Comparison of ENCODE assay signal across 13 mouse cellular contexts in genomic region chr2:75988378-75988777, GRCm38 (mm10). TPM values are rescaled to one million over a fixed set of nuclear protein-coding genes. Genes with fewer than 3 reads are reported as not detected.
DNase-seq lines count a peak whose midpoint lies in the region; ATAC-seq and TF ChIP-seq lines count a peak whose summit lies in the region.
"Had no signal": no experiment of that assay in that cellular context is flagged by ENCODE, and none has a peak within 500 bp of the region (broad histone marks: within the 10 kb centered on the region; RNA-seq: fewer than 3 reads in every experiment).

No protein-coding gene starts in this region.

- no peak overlapping the region for H3K4me3 ChIP-seq in heart, embryonic 10.5 days
- no peak overlapping the region for H3K4me3 ChIP-seq in embryonic facial prominence, embryonic 13.5 days
- H3K4me3 ChIP-seq in limb, embryonic 10.5 days = no peak overlapping the region
- no peak overlapping the region for H3K4me3 ChIP-seq in neural tube, embryonic 12.5 days
- H3K4me3 ChIP-seq in lung, adult 2 months (replicated peaks; ENCODE audit: extremely low read depth, low read depth, low read length) = no peak overlapping the region
- H3K4me3 ChIP-seq in liver, postnatal 0 days (ENCODE audit: low read depth, low read length) = no peak overlapping the region

- H3K4me2 ChIP-seq in embryonic facial prominence, embryonic 13.5 days = 0 out of 2 replicates have a peak overlapping the region, but pooled peaks have one; percentile 27
- H3K4me2 ChIP-seq in neural tube, embryonic 12.5 days (replicated peaks) = peak overlapping the region; percentile 46
- H3K4me2 ChIP-seq in liver, postnatal 0 days (ENCODE audit: low read depth, low read length) = no peak overlapping the region

- no peaks in the 10 kb centered on the region for H3K9me3 ChIP-seq in heart, embryonic 10.5 days
- no peaks in the 10 kb centered on the region for H3K9me3 ChIP-seq in embryonic facial prominence, embryonic 13.5 days
- no peaks in the 10 kb centered on the region for H3K9me3 ChIP-seq in limb, embryonic 10.5 days (replicated peaks)
- no peaks in the 10 kb centered on the region for H3K9me3 ChIP-seq in neural tube, embryonic 12.5 days
- H3K9me3 ChIP-seq in liver, postnatal 0 days (ENCODE audit: low read length) = no peaks in the 10 kb centered on the region

- H3K27me3 ChIP-seq in heart, embryonic 10.5 days (ENCODE audit: insufficient read depth, poor library complexity, severe bottlenecking) = no peaks in the 10 kb centered on the region
- H3K27me3 ChIP-seq in embryonic facial prominence, embryonic 13.5 days = no peaks in the 10 kb centered on the region
- no peaks in the 10 kb centered on the region for H3K27me3 ChIP-seq in limb, embryonic 10.5 days (ENCODE audit: low read depth, poor library complexity, severe bottlenecking)
- H3K27me3 ChIP-seq in neural tube, embryonic 12.5 days (replicated peaks) = no peaks in the 10 kb centered on the region
- H3K27me3 ChIP-seq in liver, postnatal 0 days (ENCODE audit: insufficient read depth, low read length) = no peaks in the 10 kb centered on the region

- no peak for TF ChIP-seq EP300 in liver, postnatal 0 days (IDR thresholded peaks at IDR 0.05; ENCODE audit: low read depth)

- H3K36me3 ChIP-seq in heart, embryonic 10.5 days = no peaks in the 10 kb centered on the region
- H3K36me3 ChIP-seq in embryonic facial prominence, embryonic 13.5 days = no peaks in the 10 kb centered on the region
- no peaks in the 10 kb centered on the region for H3K36me3 ChIP-seq in limb, embryonic 10.5 days
- no peaks in the 10 kb centered on the region for H3K36me3 ChIP-seq in neural tube, embryonic 12.5 days
- H3K36me3 ChIP-seq in liver, postnatal 0 days (replicated peaks; ENCODE audit: insufficient read depth, low read length) = no peaks in the 10 kb centered on the region

- no peak for DNase-seq in heart, embryonic 10.5 days (ENCODE audit: low spot score)
- DNase-seq in heart, postnatal 25 days (ENCODE audit: low spot score) = no peak
- DNase-seq in limb, embryonic 10.5 days (ENCODE audit: low spot score) = no peak
- no peak for DNase-seq in adrenal gland, postnatal 14 days
- no peak for DNase-seq in lung, adult 2 months
- DNase-seq in liver, postnatal 0 days = no peak
- DNase-seq: cerebellum, adult 9-11 months; heart, adult 18-20 months; liver; lung, postnatal 36 days; thymus, postnatal 25 days had no signal

- no peak for TF ChIP-seq CTCF in lung, adult 2 months (IDR thresholded peaks at IDR 0.05; ENCODE audit: insufficient read depth, low read length)
- no peak for TF ChIP-seq CTCF in liver, postnatal 0 days (IDR thresholded peaks at IDR 0.05; ENCODE audit: low read depth)

- 60% methylated on average over 4 of the region's 4 CpGs for WGBS in heart, embryonic 10.5 days
- 50% methylated on average over 4 of the region's 4 CpGs for WGBS in embryonic facial prominence, embryonic 13.5 days
- WGBS in limb, embryonic 10.5 days = 39% methylated on average over 4 of the region's 4 CpGs
- 6% methylated on average over 4 of the region's 4 CpGs for WGBS in neural tube, embryonic 12.5 days
- WGBS in lung, adult 2 months = 49% methylated on average over 4 of the region's 4 CpGs
- 56% methylated on average over 4 of the region's 4 CpGs for WGBS in liver, postnatal 0 days (ENCODE audit: insufficient replicate concordance)

- H3K4me1 ChIP-seq in heart, embryonic 10.5 days = peaks cover 30% of the 10 kb centered on the region
- H3K4me1 ChIP-seq in embryonic facial prominence, embryonic 13.5 days = peaks cover 39% of the 10 kb centered on the region
- H3K4me1 ChIP-seq in limb, embryonic 10.5 days = peaks cover 78% of the 10 kb centered on the region
- H3K4me1 ChIP-seq in neural tube, embryonic 12.5 days = peaks cover 30% of the 10 kb centered on the region
- peaks cover 3% of the 10 kb centered on the region; the same call in 1 of the 2 replicates for H3K4me1 ChIP-seq in lung, adult 2 months (ENCODE audit: control insufficient read depth, insufficient read depth, low read length)
- H3K4me1 ChIP-seq in liver, postnatal 0 days (ENCODE audit: insufficient read depth) = no peaks in the 10 kb centered on the region

- ATAC-seq in embryonic facial prominence, embryonic 13.5 days (ENCODE audit: insufficient number of reproducible peaks, insufficient read depth, low FRiP score, low TSS enrichment, low read depth) = no peak
- peak; percentile 80 for ATAC-seq in neural tube, embryonic 12.5 days (ENCODE audit: low FRiP score, low read depth)
- no peak for ATAC-seq in liver, postnatal 0 days

- intact Hi-C loops in heart, postnatal 25 days (cut with DNase I) = no loop called here

- H3K9ac ChIP-seq in embryonic facial prominence, embryonic 13.5 days = no peak overlapping the region
- H3K9ac ChIP-seq in neural tube, embryonic 12.5 days = 0 out of 2 replicates have a peak overlapping the region, but pooled peaks have one; percentile 38
- no peak overlapping the region for H3K9ac ChIP-seq in liver, postnatal 0 days (replicated peaks)

- H3K27ac ChIP-seq in heart, embryonic 10.5 days = peak overlapping the region; percentile 53
- H3K27ac ChIP-seq in embryonic facial prominence, embryonic 13.5 days = peak overlapping the region; percentile 55; the same call in 1 of the 2 replicates
- peak overlapping the region; percentile 76 for H3K27ac ChIP-seq in limb, embryonic 10.5 days
- H3K27ac ChIP-seq in neural tube, embryonic 12.5 days = peak overlapping the region; percentile 83
- no peak overlapping the region for H3K27ac ChIP-seq in liver, postnatal 0 days (ENCODE audit: low read depth)

- no peak for TF ChIP-seq POLR2A in lung, adult 2 months (IDR thresholded peaks at IDR 0.05; ENCODE audit: borderline replicate concordance, extremely low read depth, low read depth, low read length)

RNA-seq across cellular contexts. Expression of gene Ttc30a1, which starts 6.6 kb away (rescaled TPM):
- polyA plus RNA-seq in heart, embryonic 10.5 days (2016; fragmentation: Nextera tagmentation; extraction: Ambion mirVana) = 7.0 and 7.4 TPM in 2 replicates
- total RNA-seq in heart, postnatal 25 days (2021) = 1 to 10 TPM; 3.0 to 3.2 TPM
- polyA plus RNA-seq in embryonic facial prominence, embryonic 13.5 days (2015; fragmentation: Nextera tagmentation; extraction: Ambion mirVana) = 8.3 and 8.4 TPM in 2 replicates
- 10.1 and 10.2 TPM in 2 replicates for polyA plus RNA-seq in limb, embryonic 10.5 days (2016; fragmentation: Nextera tagmentation; extraction: Ambion mirVana)
- 8.3 and 8.5 TPM in 2 replicates for polyA plus RNA-seq in neural tube, embryonic 12.5 days (2016; fragmentation: Nextera tagmentation; extraction: Ambion mirVana)
- 2.3 and 3.8 TPM in 2 replicates for total RNA-seq in adrenal gland, postnatal 14 days (2021)
- 2.3 and 3.0 TPM in 2 replicates for polyA plus RNA-seq in lung, adult 2 months (2012; rRNA removed)
- 1.0 and 1.1 TPM in 2 replicates for polyA plus RNA-seq in liver, postnatal 0 days (2015; fragmentation: Nextera tagmentation; extraction: Ambion mirVana)

RNA-seq across cellular contexts. Expression of gene Ttc30a2, which starts 10.4 kb away (rescaled TPM):
- polyA plus RNA-seq in heart, embryonic 10.5 days (2016; fragmentation: Nextera tagmentation; extraction: Ambion mirVana) = 0.60 and 0.64 TPM in 2 replicates
- total RNA-seq in heart, postnatal 25 days (2021) = 1 to 10 TPM; 1.7 to 1.9 TPM
- polyA plus RNA-seq in embryonic facial prominence, embryonic 13.5 days (2015; fragmentation: Nextera tagmentation; extraction: Ambion mirVana) = 0.31 TPM in 1 of 2 replicates, not detected in the other
- 0.11 and 0.85 TPM in 2 replicates for polyA plus RNA-seq in limb, embryonic 10.5 days (2016; fragmentation: Nextera tagmentation; extraction: Ambion mirVana)
- 0.93 and 1.0 TPM in 2 replicates for polyA plus RNA-seq in neural tube, embryonic 12.5 days (2016; fragmentation: Nextera tagmentation; extraction: Ambion mirVana)
- 0.34 and 0.44 TPM in 2 replicates for total RNA-seq in adrenal gland, postnatal 14 days (2021)
- 0.33 and 0.60 TPM in 2 replicates for polyA plus RNA-seq in lung, adult 2 months (2012; rRNA removed)
- 0.22 and 0.26 TPM in 2 replicates for polyA plus RNA-seq in liver, postnatal 0 days (2015; fragmentation: Nextera tagmentation; extraction: Ambion mirVana)

RNA-seq across cellular contexts. Expression of gene Ttc30b, which starts 50.0 kb away (rescaled TPM):
- polyA plus RNA-seq in heart, embryonic 10.5 days (2016; fragmentation: Nextera tagmentation; extraction: Ambion mirVana) = 6.1 and 8.1 TPM in 2 replicates
- total RNA-seq in heart, postnatal 25 days (2021) = 10 to 100 TPM; 14.7 to 15.4 TPM
- polyA plus RNA-seq in embryonic facial prominence, embryonic 13.5 days (2015; fragmentation: Nextera tagmentation; extraction: Ambion mirVana) = 8.7 and 10.5 TPM in 2 replicates
- polyA plus RNA-seq in limb, embryonic 10.5 days (2016; fragmentation: Nextera tagmentation; extraction: Ambion mirVana) = 4.1 and 6.0 TPM in 2 replicates
- 8.5 and 10.2 TPM in 2 replicates for polyA plus RNA-seq in neural tube, embryonic 12.5 days (2016; fragmentation: Nextera tagmentation; extraction: Ambion mirVana)
- total RNA-seq in adrenal gland, postnatal 14 days (2021) = 14.7 and 15.1 TPM in 2 replicates
- polyA plus RNA-seq in lung, adult 2 months (2012; rRNA removed) = 15.7 and 17.5 TPM in 2 replicates
- polyA plus RNA-seq in liver, postnatal 0 days (2015; fragmentation: Nextera tagmentation; extraction: Ambion mirVana) = 1.5 and 1.6 TPM in 2 replicates
